Mouse (Mus musculus): Measurements from ENCODE around the gene Tmem229a. TPM values are rescaled to one million over a fixed set of nuclear protein-coding genes. Genes with fewer than 3 reads are reported as not detected.

Tmem229a gene
- not detected in 2 replicates for polyA plus RNA-seq (2012)

DNA sequence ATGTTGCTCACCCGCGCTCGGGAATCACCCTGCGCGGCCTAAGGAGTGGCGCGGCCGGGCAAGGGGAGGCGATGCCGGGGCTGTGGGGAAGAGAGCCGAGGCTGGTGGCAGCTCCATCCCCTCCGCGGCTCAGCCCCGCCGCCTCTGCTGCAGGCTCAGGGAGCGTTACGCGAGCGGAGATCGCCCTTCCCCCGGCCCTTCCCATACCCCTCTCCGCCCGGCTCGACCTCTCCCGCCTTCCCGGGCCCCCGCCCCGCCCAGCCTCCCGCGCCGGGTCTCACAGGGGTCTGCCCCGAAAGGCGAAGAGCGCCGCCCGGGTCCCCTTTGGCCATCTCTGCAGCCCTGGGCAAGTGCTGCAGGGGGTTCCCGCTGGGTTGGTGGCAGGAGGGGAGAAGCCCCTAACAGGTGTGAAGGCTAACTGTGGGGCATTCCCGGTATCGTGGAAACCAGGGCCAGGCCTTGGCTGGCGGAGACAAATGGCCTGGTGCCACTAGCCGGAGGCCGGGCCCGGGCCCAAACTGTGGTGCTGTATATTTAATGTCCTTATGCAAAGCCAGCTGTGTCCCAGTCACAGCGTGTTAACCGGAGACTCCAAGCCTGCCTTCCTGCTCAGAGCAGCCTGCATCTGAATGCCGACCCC, at the start of gene Tmem229a:
Gene Tmem229a, minus strand, starts transcription at position 352 of the 640 bp plus-strand sequence.

Other genes with a start within 250 kb of the Tmem229a start
- gene Hyal6, start 223.1 kb downstream of the Tmem229a start, polyA plus RNA-seq (2012) = not detected in 2 replicates
- gene Hyal4, start 208.0 kb downstream of the Tmem229a start, polyA plus RNA-seq (2012) = not detected in 2 replicates
- not detected in 2 replicates for gene Spam1, start 165.1 kb downstream of the Tmem229a start, polyA plus RNA-seq (2012)
- not detected in 2 replicates for gene Hyal5, start 98.3 kb downstream of the Tmem229a start, polyA plus RNA-seq (2012)